24 mouse cellular contexts compared by ENCODE assay signal in genomic region chr9:21405525-21405924, GRCm38 (mm10).
"Had no signal": no experiment of that assay in that cellular context is flagged by ENCODE, and none has a peak within 500 bp of the region (broad histone marks: within the 10 kb centered on the region; RNA-seq: fewer than 3 reads in every experiment).

No protein-coding gene starts in this region.

- H3K9me3 ChIP-seq: heart, embryonic 10.5 days; heart, embryonic 12.5 days; hindbrain, embryonic 10.5 days; hindbrain, embryonic 12.5 days; intestine, embryonic 15.5 days; liver, embryonic 13.5 days had no signal

- ATAC-seq: hindbrain, embryonic 16.5 days; inflammation-experienced regulatory T-cells, adult 6 months; intestine, embryonic 15.5 days; intestine, postnatal 0 days had no signal

- H3K27me3 ChIP-seq: heart, embryonic 12.5 days; hindbrain, embryonic 12.5 days; intestine, embryonic 15.5 days; liver, embryonic 13.5 days had no signal

- DNase-seq: gastrocnemius, adult 2 months; gastrocnemius, postnatal 10 days; gastrocnemius, postnatal 25 days; heart, adult 18-20 months; heart, postnatal 10 days; heart, postnatal 4 days; kidney, adult 18-20 months; kidney, adult 8-10 months; kidney, postnatal 10 days; kidney, postnatal 25 days; kidney, postnatal 4 days; layer of hippocampus, adult 9-11 months; liver; liver, embryonic 13.5 days had no signal

- H3K27ac ChIP-seq: gastrocnemius, adult 2 months; heart, embryonic 10.5 days; hindbrain, embryonic 10.5 days; hindbrain, embryonic 12.5 days; hindbrain, embryonic 14.5 days; intestine, embryonic 15.5 days; left cerebral cortex, adult 2 months; liver, embryonic 13.5 days had no signal

- H3K4me1 ChIP-seq: hindbrain, embryonic 10.5 days; hindbrain, embryonic 12.5 days; intestine, embryonic 15.5 days had no signal

- H3K4me3 ChIP-seq: gastrocnemius, adult 2 months; heart, embryonic 10.5 days; heart, embryonic 12.5 days; hindbrain, embryonic 10.5 days; hindbrain, embryonic 12.5 days; intestine, embryonic 15.5 days; left cerebral cortex, adult 2 months; liver, embryonic 13.5 days had no signal
